Mouse (Mus musculus): Measurements from ENCODE around the gene Gnat3.

DNA sequence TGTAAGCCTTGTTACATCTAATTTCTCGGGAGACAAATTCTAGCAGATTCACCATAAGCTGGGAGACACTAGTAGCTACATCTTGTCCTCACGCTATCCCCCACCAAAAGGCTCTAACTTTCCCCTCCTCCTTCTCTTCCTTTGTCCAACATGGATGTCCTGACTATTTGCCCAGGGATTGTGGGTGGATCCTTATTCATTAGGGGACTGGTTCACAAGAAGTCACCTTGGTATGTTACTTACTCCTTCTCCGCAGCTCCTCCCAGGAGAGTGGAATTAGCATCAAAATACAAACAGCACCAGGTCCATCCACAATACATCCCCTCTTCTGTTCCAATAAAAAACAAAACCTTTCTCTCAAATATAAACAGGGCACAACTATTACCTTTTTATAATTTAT, 65.2 kb downstream of the Gnat3 start:
- TF ChIP-seq CTCF (conservative IDR thresholded peaks at IDR 0.05; ENCODE audit: low read length): no peak
- TF ChIP-seq POU5F1 (IDR thresholded peaks at IDR 0.05; ENCODE audit: borderline replicate concordance, low read length): no peak
